Mouse (Mus musculus): ENCODE results near the gene Rnf149. TPM values are rescaled to one million over a fixed set of nuclear protein-coding genes. Genes with fewer than 3 reads are reported as not detected.

The Rnf149 gene
- polyA plus RNA-seq, 2 experiments = 27.0 to 29.3 TPM

GRCm38 (mm10) chr1:39615526-39615925 lies 38.3 kb upstream of the Rnf149 start:
- H3K36me3 ChIP-seq (ENCODE audit: control insufficient read depth, insufficient read depth, low read length) = no peaks in the 10 kb centered on the region
- 0 out of 2 replicates have a peak, but pooled peaks cover 2% of the 10 kb centered on the region for H3K9me3 ChIP-seq (ENCODE audit: control insufficient read depth, low read length)
- no peak for TF ChIP-seq POLR2A (IDR thresholded peaks at IDR 0.05; ENCODE audit: borderline replicate concordance, extremely low read depth, insufficient read depth, insufficient read length)
- H3K4me2 ChIP-seq (replicated peaks; ENCODE audit: low read depth, low read length, severe bottlenecking) = no peak overlapping the region
- ATAC-seq (ENCODE audit: low FRiP score, low read depth) (no peak), DNase-seq (ENCODE audit: low spot score) (no peak)
- no peak overlapping the region for H3K9ac ChIP-seq (ENCODE audit: low read depth, low read length, severe bottlenecking)
- H3K27ac ChIP-seq (replicated peaks; ENCODE audit: low read depth, low read length) = no peak overlapping the region
- no peak overlapping the region for H3K4me3 ChIP-seq (replicated peaks; ENCODE audit: low read length)
- H3K4me1 ChIP-seq (ENCODE audit: control insufficient read depth, insufficient read depth, low read length) = peaks cover 18% of the 10 kb centered on the region
- 77% methylated on average over 6 of the region's 6 CpGs for WGBS
- no peaks in the 10 kb centered on the region for H3K27me3 ChIP-seq (ENCODE audit: control insufficient read depth, insufficient read depth, low read length)

GRCm38 (mm10) chr1:39614462-39615279 lies 37.5 kb upstream of the Rnf149 start:
- Histone ChIP-seq H3K9me3 (ENCODE audit: control insufficient read depth, low read length) (no peaks in the 10 kb centered on the region), H3K9ac (ENCODE audit: low read depth, low read length, severe bottlenecking) (0 out of 2 replicates have a peak overlapping the region, but pooled peaks have one; percentile 21), H3K4me3 (replicated peaks; ENCODE audit: low read length) (no peak overlapping the region), H3K36me3 (ENCODE audit: control insufficient read depth, insufficient read depth, low read length) (no peaks in the 10 kb centered on the region), H3K27me3 (ENCODE audit: control insufficient read depth, insufficient read depth, low read length) (no peaks in the 10 kb centered on the region), H3K4me1 (ENCODE audit: control insufficient read depth, insufficient read depth, low read length) (peaks cover 18% of the 10 kb centered on the region), H3K27ac (replicated peaks; ENCODE audit: low read depth, low read length) (no peak overlapping the region; the same call in 1 of the 2 replicates), H3K4me2 (replicated peaks; ENCODE audit: low read depth, low read length, severe bottlenecking) (peak overlapping the region; percentile 17; the same call in 1 of the 2 replicates)
- no peak for TF ChIP-seq POLR2A (IDR thresholded peaks at IDR 0.05; ENCODE audit: borderline replicate concordance, extremely low read depth, insufficient read depth, insufficient read length)
- peak; percentile 83 for DNase-seq (ENCODE audit: low spot score)
- no peak for ATAC-seq (ENCODE audit: low FRiP score, low read depth)
- WGBS = 16% methylated on average over 11 of the region's 11 CpGs

GRCm38 (mm10) chr1:39613061-39613460 lies 35.9 kb upstream of the Rnf149 start:
- ATAC-seq (ENCODE audit: low FRiP score, low read depth) (no peak), DNase-seq (ENCODE audit: low spot score) (peak; percentile 18)
- TF ChIP-seq POLR2A (IDR thresholded peaks at IDR 0.05; ENCODE audit: borderline replicate concordance, extremely low read depth, insufficient read depth, insufficient read length) = no peak
- Histone ChIP-seq H3K4me2 (replicated peaks; ENCODE audit: low read depth, low read length, severe bottlenecking) (no peak overlapping the region), H3K4me1 (ENCODE audit: control insufficient read depth, insufficient read depth, low read length) (peaks cover 13% of the 10 kb centered on the region), H3K27me3 (ENCODE audit: control insufficient read depth, insufficient read depth, low read length) (no peaks in the 10 kb centered on the region), H3K36me3 (ENCODE audit: control insufficient read depth, insufficient read depth, low read length) (no peaks in the 10 kb centered on the region), H3K27ac (replicated peaks; ENCODE audit: low read depth, low read length) (no peak overlapping the region), H3K4me3 (replicated peaks; ENCODE audit: low read length) (no peak overlapping the region), H3K9ac (ENCODE audit: low read depth, low read length, severe bottlenecking) (no peak overlapping the region), H3K9me3 (ENCODE audit: control insufficient read depth, low read length) (no peaks in the 10 kb centered on the region)
- WGBS = 74% methylated on average over 3 of the region's 3 CpGs

GRCm38 (mm10) chr1:39612491-39612890 lies 35.3 kb upstream of the Rnf149 start:
- H3K27ac ChIP-seq (replicated peaks; ENCODE audit: low read depth, low read length) = no peak overlapping the region
- WGBS = 75% methylated on average over 5 of the region's 5 CpGs
- no peak overlapping the region for H3K4me3 ChIP-seq (replicated peaks; ENCODE audit: low read length)
- H3K4me1 ChIP-seq (ENCODE audit: control insufficient read depth, insufficient read depth, low read length) = peaks cover 13% of the 10 kb centered on the region
- no peak for DNase-seq (ENCODE audit: low spot score)
- H3K9ac ChIP-seq (ENCODE audit: low read depth, low read length, severe bottlenecking) = no peak overlapping the region
- no peak overlapping the region for H3K4me2 ChIP-seq (replicated peaks; ENCODE audit: low read depth, low read length, severe bottlenecking)
- no peak for TF ChIP-seq POLR2A (IDR thresholded peaks at IDR 0.05; ENCODE audit: borderline replicate concordance, extremely low read depth, insufficient read depth, insufficient read length)
- no peaks in the 10 kb centered on the region for H3K36me3 ChIP-seq (ENCODE audit: control insufficient read depth, insufficient read depth, low read length)
- H3K9me3 ChIP-seq (ENCODE audit: control insufficient read depth, low read length) = no peaks in the 10 kb centered on the region
- ATAC-seq (ENCODE audit: low FRiP score, low read depth) = no peak
- no peaks in the 10 kb centered on the region for H3K27me3 ChIP-seq (ENCODE audit: control insufficient read depth, insufficient read depth, low read length)

- H3K9me3 ChIP-seq (ENCODE audit: control insufficient read depth, low read length) = no peaks in the 10 kb centered on the region
- no peak overlapping the region for H3K4me3 ChIP-seq (replicated peaks; ENCODE audit: low read length)
- WGBS = 33% methylated on average over 8 of the region's 8 CpGs
- no peaks in the 10 kb centered on the region for H3K36me3 ChIP-seq (ENCODE audit: control insufficient read depth, insufficient read depth, low read length)
- ATAC-seq (ENCODE audit: low FRiP score, low read depth) = no peak
- H3K4me2 ChIP-seq (replicated peaks; ENCODE audit: low read depth, low read length, severe bottlenecking) = no peak overlapping the region
- no peak for DNase-seq (ENCODE audit: low spot score)
- H3K27ac ChIP-seq (replicated peaks; ENCODE audit: low read depth, low read length) = no peak overlapping the region
- no peak for TF ChIP-seq POLR2A (IDR thresholded peaks at IDR 0.05; ENCODE audit: borderline replicate concordance, extremely low read depth, insufficient read depth, insufficient read length)
- no peaks in the 10 kb centered on the region for H3K4me1 ChIP-seq (ENCODE audit: control insufficient read depth, insufficient read depth, low read length)
- H3K27me3 ChIP-seq (ENCODE audit: control insufficient read depth, insufficient read depth, low read length) = no peaks in the 10 kb centered on the region
- H3K9ac ChIP-seq (ENCODE audit: low read depth, low read length, severe bottlenecking) = no peak overlapping the region
These were observed 31.3 kb upstream of the Rnf149 start for GRCm38 (mm10) chr1:39608534-39608933.
